Mouse (Mus musculus) CH12.LX (cell line): ENCODE measurements around the gene Dennd1a. TPM values are rescaled to one million over a fixed set of nuclear protein-coding genes. Genes with fewer than 3 reads are reported as not detected.
A peak's percentile ranks its signal among the peaks of the same experiment; 100 is the strongest.

Experiments used
- DNase-seq: peaks from one replicate; pipeline ENCODE4 v3.0.0-alpha.2; 2013; ENCODE audit errors: extremely low read depth
- H3K27ac ChIP-seq: 2 replicates; pipeline ENCODE4 v1.5.1; 2012; ENCODE audit warnings: low read depth, mild to moderate bottlenecking, control low read depth, moderate library complexity; ENCODE audit not compliant: insufficient read depth
- H3K27me3 ChIP-seq: replicated peaks from 2 replicates; pipeline ENCODE3; 2012; ENCODE audit warnings: inconsistent platforms
- H3K36me3 ChIP-seq, 2 experiments: replicated peaks in 1 of 2; 2 replicates each; pipeline versions ENCODE3 to v1.6.1; 2012; ENCODE audit warnings: inconsistent platforms in 1 of 2, low read length in 1 of 2, mild to moderate bottlenecking in 1 of 2, mixed read lengths in 1 of 2, moderate library complexity in 1 of 2; ENCODE audit not compliant: control insufficient read depth in 1 of 2, insufficient read depth in 1 of 2
- H3K4me1 ChIP-seq, 2 experiments: 2 replicates each; pipeline ENCODE4 v1.6.1; 2012; ENCODE audit warnings: inconsistent platforms in 1 of 2, moderate library complexity in 1 of 2; ENCODE audit not compliant: insufficient read depth in 2 of 2, control insufficient read depth in 1 of 2
- H3K4me2 ChIP-seq: 2 replicates; pipeline ENCODE4 v1.6.1; 2012; ENCODE audit warnings: low read depth, mild to moderate bottlenecking, control low read depth; ENCODE audit not compliant: poor library complexity, insufficient read depth, severe bottlenecking
- H3K4me3 ChIP-seq, 3 experiments: fragments of 150-350 bp in 1 of 3; sonication (generic) in 1 of 3; replicated peaks in 1 of 3; 2 replicates each; pipeline versions ENCODE3 to v1.5.1; 2011 to 2012; ENCODE audit warnings: low read depth in 2 of 3, low read length in 2 of 3, mild to moderate bottlenecking in 2 of 3, moderate library complexity in 2 of 3, control low read depth in 1 of 3, improper control_type of control experiment in 1 of 3, inconsistent platforms in 1 of 3, mixed read lengths in 1 of 3; ENCODE audit not compliant: poor library complexity in 1 of 3
- H3K79me2 ChIP-seq: replicated peaks from 2 replicates; pipeline ENCODE4 v1.6.1; 2012; ENCODE audit warnings: mild to moderate bottlenecking, moderate library complexity; ENCODE audit not compliant: control insufficient read depth, poor library complexity, insufficient read depth, severe bottlenecking; ENCODE audit errors: extremely low read depth
- H3K9ac ChIP-seq: 2 replicates; pipeline ENCODE4 v1.6.1; 2012; ENCODE audit warnings: low read depth, mild to moderate bottlenecking, control low read depth, moderate library complexity; ENCODE audit not compliant: insufficient read depth
- H3K9me3 ChIP-seq: replicated peaks from 2 replicates; pipeline ENCODE3; 2012; ENCODE audit warnings: low read length, inconsistent platforms, mixed read lengths
- CHD2 ChIP-seq: IDR thresholded peaks from 2 replicates; pipeline ENCODE4 v1.6.1; 2011; ENCODE audit warnings: low read length, improper control_type of control experiment
- CTCF ChIP-seq, 2 experiments: IDR thresholded peaks in 1 of 2; conservative IDR thresholded peaks in 1 of 2; 2 replicates each; pipeline ENCODE4 v1.5.1; 2011 to 2012; ENCODE audit warnings: low read depth in 2 of 2, low read length in 2 of 2, improper control_type of control experiment in 1 of 2, inconsistent platforms in 1 of 2, mild to moderate bottlenecking in 1 of 2, moderate library complexity in 1 of 2
- E2F4 ChIP-seq: IDR thresholded peaks from 2 replicates; pipeline ENCODE4 v1.6.1; 2011; ENCODE audit warnings: low read depth, low read length, improper control_type of control experiment; ENCODE audit not compliant: insufficient replicate concordance
- ELF1 ChIP-seq: IDR thresholded peaks from 2 replicates; pipeline ENCODE4 v1.6.1; 2014; ENCODE audit warnings: low read depth, mild to moderate bottlenecking, inconsistent platforms, low read length, improper control_type of control experiment
- EP300 ChIP-seq: IDR thresholded peaks from 2 replicates; pipeline ENCODE4 v1.6.1; 2011; ENCODE audit warnings: low read length, improper control_type of control experiment
- ETS1 ChIP-seq: conservative IDR thresholded peaks from 2 replicates; pipeline ENCODE4 v1.6.1; 2012; ENCODE audit warnings: low read depth, mild to moderate bottlenecking, inconsistent platforms, low read length, improper control_type of control experiment, moderate library complexity
- GABPA ChIP-seq: IDR thresholded peaks from 2 replicates; pipeline ENCODE4 v1.6.1; 2012; ENCODE audit warnings: low read depth, low read length, improper control_type of control experiment, inconsistent platforms; ENCODE audit not compliant: insufficient replicate concordance
- IRF4 ChIP-seq: IDR thresholded peaks from 2 replicates; pipeline ENCODE4 v1.6.1; 2014; ENCODE audit warnings: low read depth, mild to moderate bottlenecking, inconsistent platforms, low read length, improper control_type of control experiment
- JUN ChIP-seq: IDR thresholded peaks from 2 replicates; pipeline ENCODE4 v1.6.1; 2011; ENCODE audit warnings: low read depth, mild to moderate bottlenecking, low read length, improper control_type of control experiment, moderate library complexity; ENCODE audit not compliant: insufficient read depth
- JUND ChIP-seq: conservative IDR thresholded peaks from 2 replicates; pipeline ENCODE4 v1.6.1; 2011; ENCODE audit warnings: low read depth, low read length, improper control_type of control experiment
- KAT2A ChIP-seq: IDR thresholded peaks from 2 replicates; pipeline ENCODE4 v1.6.1; 2012; ENCODE audit warnings: low read length, improper control_type of control experiment, inconsistent platforms; ENCODE audit not compliant: insufficient replicate concordance
- MAFK ChIP-seq: IDR thresholded peaks from 2 replicates; pipeline ENCODE4 v1.6.1; 2011; ENCODE audit warnings: low read length, improper control_type of control experiment; ENCODE audit not compliant: insufficient replicate concordance
- MAX ChIP-seq: IDR thresholded peaks from 2 replicates; pipeline ENCODE4 v1.6.1; 2011; ENCODE audit warnings: low read length, improper control_type of control experiment
- MAZ ChIP-seq: IDR thresholded peaks from 2 replicates; pipeline ENCODE4 v1.6.1; 2012; ENCODE audit warnings: low read depth, mild to moderate bottlenecking, inconsistent platforms, low read length, improper control_type of control experiment, moderate library complexity
- MXI1 ChIP-seq: IDR thresholded peaks from 2 replicates; pipeline ENCODE4 v1.6.1; 2011; ENCODE audit warnings: mild to moderate bottlenecking, low read depth, low read length, improper control_type of control experiment
- MYC ChIP-seq: IDR thresholded peaks from 2 replicates; pipeline ENCODE4 v1.6.1; 2011; ENCODE audit warnings: low read depth, mild to moderate bottlenecking, improper control_type of control experiment, low read length
- NRF1 ChIP-seq: IDR thresholded peaks from 2 replicates; pipeline ENCODE4 v1.6.1; 2014; ENCODE audit warnings: low read depth, mild to moderate bottlenecking, inconsistent platforms, low read length, improper control_type of control experiment, moderate library complexity
- PAX5 ChIP-seq: IDR thresholded peaks from 2 replicates; pipeline ENCODE4 v1.6.1; 2012; ENCODE audit warnings: low read length, inconsistent platforms, mixed read lengths
- RAD21 ChIP-seq: IDR thresholded peaks from 2 replicates; pipeline ENCODE4 v1.6.1; 2011; ENCODE audit warnings: low read depth, mild to moderate bottlenecking, low read length, improper control_type of control experiment, moderate library complexity
- SMC3 ChIP-seq: IDR thresholded peaks from 2 replicates; pipeline ENCODE4 v1.6.1; 2011; ENCODE audit warnings: low read depth, low read length, improper control_type of control experiment
- TBP ChIP-seq: conservative IDR thresholded peaks from 2 replicates; pipeline ENCODE4 v1.6.1; 2011; ENCODE audit warnings: low read depth, low read length, improper control_type of control experiment
- TCF12 ChIP-seq: IDR thresholded peaks from 2 replicates; pipeline ENCODE4 v1.6.1; 2014; ENCODE audit warnings: low read depth, mild to moderate bottlenecking, inconsistent platforms, low read length, improper control_type of control experiment
- UBTF ChIP-seq: IDR thresholded peaks from 2 replicates; pipeline ENCODE4 v1.6.1; 2012; ENCODE audit warnings: low read depth, mild to moderate bottlenecking, inconsistent platforms, low read length, improper control_type of control experiment, moderate library complexity
- USF1 ChIP-seq: IDR thresholded peaks from 2 replicates; pipeline ENCODE4 v1.6.1; 2014; ENCODE audit warnings: low read depth, mild to moderate bottlenecking, inconsistent platforms, low read length, improper control_type of control experiment
- USF2 ChIP-seq: conservative IDR thresholded peaks from 2 replicates; pipeline ENCODE4 v1.6.1; 2011; ENCODE audit warnings: low read depth, low read length, improper control_type of control experiment
- ZNF384 ChIP-seq: IDR thresholded peaks from 2 replicates; pipeline ENCODE4 v1.6.1; 2012; ENCODE audit warnings: low read depth, low read length, improper control_type of control experiment, inconsistent platforms
- dilution Hi-C: fragments of 300-500 bp; cut with MboI; formaldehyde crosslinking; loops from 2 replicates; pipeline ENCODE4 v1.14.3; 2020; ENCODE audit warnings: low sequenced_read_pairs; ENCODE audit not compliant: extremely low pct_unique_long_range_greater_than_20kb, extremely low pct_ligation_motif_present
- in situ Hi-C: fragments of 300-500 bp; cut with MboI; formaldehyde crosslinking; loops from 3 replicates; pipeline ENCODE4 v1.14.3; 2019; ENCODE audit warnings: low sequenced_read_pairs, low pct_ligation_motif_present, low pct_unique_long_range_greater_than_20kb, mixed read lengths
- polyA plus RNA-seq: library from polyadenylated mRNA; unstranded; fragments of >175 nt; gene quantifications from 2 replicates; pipeline ENCODE4 v1.2.1, GENCODE M21; 2012; ENCODE audit warnings: low read depth; ENCODE audit not compliant: insufficient read length
- total RNA-seq, 2 experiments: library from RNA; depleted of rRNA; stranded (reverse); fragments of 300-350 nt in 1 of 2; fragments of >200 nt in 1 of 2; gene quantifications; 2 replicates each; pipeline ENCODE4 v1.2.3; 2012 to 2014

Gene Dennd1a
- total and polyA plus RNA-seq, 3 experiments, result 2.7 to 7.3 (median 4.3) TPM

GRCm38 (mm10) chr2:37788176-37788962, 498.8 kb downstream of the Dennd1a start:
- peaks cover 2% of the 10 kb centered on the region for H3K27me3 ChIP-seq
- H3K27ac ChIP-seq, result no peak overlapping the region

GRCm38 (mm10) chr2:37786461-37786860, 500.7 kb downstream of the Dennd1a start:
- no peaks in the 10 kb centered on the region for H3K79me2 ChIP-seq
- H3K4me1 ChIP-seq, result peaks cover 2 to 6% of the 10 kb centered on the region in 2 experiments
- H3K4me2 ChIP-seq, result no peak overlapping the region
- no peaks in the 10 kb centered on the region for H3K36me3 ChIP-seq
- no peak overlapping the region for H3K9ac ChIP-seq
- DNase-seq, result no peak
- H3K27me3 ChIP-seq, result peaks cover 2% of the 10 kb centered on the region
- no peak for TF ChIP-seq EP300
- TF ChIP-seq UBTF, result no peak
- no peak for TF ChIP-seq ELF1
- no peak for TF ChIP-seq CHD2
- no peak for TF ChIP-seq NRF1
- TF ChIP-seq MYC, result no peak
- TF ChIP-seq ZNF384, result no peak
- TF ChIP-seq MXI1, result no peak
- TF ChIP-seq CTCF (conservative IDR thresholded peaks at IDR 0.05 in 1 of 2, IDR thresholded peaks at IDR 0.05 in 1 of 2; ENCODE audit: low read depth in 2 of 2, low read length in 2 of 2), result no peak
- no peak for TF ChIP-seq MAX
- TF ChIP-seq MAFK, result no peak
- no peak for TF ChIP-seq TBP
- no peak for TF ChIP-seq IRF4
- no peak for TF ChIP-seq KAT2A
- no peak for TF ChIP-seq PAX5
- no peak for TF ChIP-seq SMC3
- no peak overlapping the region for H3K27ac ChIP-seq
- dilution Hi-C loops (no loop called here), in situ Hi-C loops (no loop called here)
- H3K4me3 ChIP-seq, result peak overlapping the region in 1 of 3 experiments; percentile 3
- H3K9me3 ChIP-seq, result peaks cover 4% of the 10 kb centered on the region

More at GRCm38 (mm10) chr2:37788176-37788962, 498.8 kb downstream of the Dennd1a start:
- in situ Hi-C loops (no loop called here), dilution Hi-C loops (no loop called here)
- Histone ChIP-seq H3K36me3 (no peaks in the 10 kb centered on the region), H3K79me2 (no peaks in the 10 kb centered on the region), H3K4me3 (no peak overlapping the region), H3K9ac (no peak overlapping the region), H3K4me2 (no peak overlapping the region), H3K9me3 (peaks cover 9% of the 10 kb centered on the region), H3K4me1 (peaks cover 0 to 6% of the 10 kb centered on the region in 2 experiments; a peak in 2 of 4 replicates)
- no peak for DNase-seq
- TF ChIP-seq USF1 (no peak), GABPA (no peak), ETS1 (no peak), IRF4 (no peak), TCF12 (no peak), MAZ (no peak), USF2 (no peak), RAD21 (no peak), NRF1 (no peak), SMC3 (no peak), JUND (no peak), JUN (no peak), MYC (no peak), EP300 (no peak), ELF1 (no peak), PAX5 (no peak), E2F4 (no peak)
- TF ChIP-seq, all 38 proteins: peak for 0
